Mouse (Mus musculus): ENCODE measurements around the gene Kpnb1.

Gene Kpnb1

GRCm38 (mm10) chr11:97142159-97142608, 45.5 kb downstream of the Kpnb1 start:
- DNase-seq (ENCODE audit: low read depth, low spot score), result no peak

DNA sequence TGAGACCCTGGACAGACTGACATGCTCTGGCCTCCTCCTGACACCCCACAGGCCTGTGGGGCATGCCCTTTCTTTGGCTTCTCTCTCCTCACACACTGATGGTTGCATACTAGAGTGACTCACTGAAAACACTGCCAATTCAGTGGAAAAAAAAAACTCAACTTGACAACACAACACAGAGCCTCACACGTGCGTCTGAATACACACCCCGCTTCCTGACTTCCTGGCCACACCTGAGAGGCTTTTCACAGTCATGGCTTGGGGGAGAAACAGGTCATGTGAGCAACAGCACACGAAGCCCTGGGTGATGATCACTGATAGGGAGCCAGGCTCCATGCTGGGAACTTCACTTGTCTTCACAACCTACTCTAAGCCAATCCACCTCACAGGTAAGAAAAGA, 46.9 kb downstream of the Kpnb1 start:
- no peak for DNase-seq (ENCODE audit: low read depth, low spot score)

- no peak for DNase-seq (ENCODE audit: low read depth, low spot score)
These were observed 48.4 kb downstream of the Kpnb1 start for GRCm38 (mm10) chr11:97139256-97139655.

- no peak for DNase-seq (ENCODE audit: low read depth, low spot score)
These were observed 49.0 kb downstream of the Kpnb1 start for GRCm38 (mm10) chr11:97138554-97139226.

DNA sequence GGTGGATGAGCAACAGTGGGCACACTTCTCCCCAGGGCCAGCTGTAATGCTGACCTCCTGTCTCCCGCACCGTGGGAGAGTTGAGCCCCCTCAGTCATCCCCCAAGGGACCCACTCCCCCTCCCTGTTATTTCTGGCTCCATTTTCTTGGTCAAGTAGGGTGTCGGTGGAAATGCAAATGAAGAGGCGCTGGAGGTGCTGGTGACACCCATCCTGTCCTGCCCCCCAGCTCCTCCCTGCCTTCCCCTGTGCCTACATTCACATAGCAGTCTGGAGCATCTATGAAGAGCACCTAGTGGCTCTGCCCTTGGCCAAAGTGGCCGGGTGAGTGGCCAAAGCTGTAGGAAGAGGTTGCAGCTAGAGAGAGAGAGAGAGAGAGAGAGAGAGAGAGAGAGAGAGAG, 54.4 kb downstream of the Kpnb1 start:
- no peak for DNase-seq (ENCODE audit: low read depth, low spot score)

GRCm38 (mm10) chr11:97132185-97132584, 55.5 kb downstream of the Kpnb1 start:
- DNase-seq (ENCODE audit: low read depth, low spot score), result no peak

DNA sequence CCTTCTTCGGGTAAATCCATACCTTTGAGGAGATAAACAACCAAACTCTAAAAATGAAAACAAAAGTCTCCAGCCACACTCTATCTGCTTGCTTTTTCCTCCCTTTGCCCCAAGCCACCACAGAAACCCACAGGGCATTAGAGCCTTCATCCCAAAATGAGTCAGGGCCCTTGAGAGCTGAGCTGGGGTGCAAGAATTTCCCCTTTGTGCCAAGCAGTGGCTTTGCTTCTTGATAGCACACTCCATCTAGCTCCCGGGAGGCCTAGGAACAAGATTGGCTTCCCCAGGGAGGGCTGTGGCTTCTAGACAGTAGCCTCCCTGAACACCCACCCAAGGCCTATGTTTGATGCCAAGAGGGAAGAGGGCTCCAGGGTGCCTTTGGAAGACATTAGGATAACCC, 56.0 kb downstream of the Kpnb1 start:
- no peak for DNase-seq (ENCODE audit: low read depth, low spot score)

DNA sequence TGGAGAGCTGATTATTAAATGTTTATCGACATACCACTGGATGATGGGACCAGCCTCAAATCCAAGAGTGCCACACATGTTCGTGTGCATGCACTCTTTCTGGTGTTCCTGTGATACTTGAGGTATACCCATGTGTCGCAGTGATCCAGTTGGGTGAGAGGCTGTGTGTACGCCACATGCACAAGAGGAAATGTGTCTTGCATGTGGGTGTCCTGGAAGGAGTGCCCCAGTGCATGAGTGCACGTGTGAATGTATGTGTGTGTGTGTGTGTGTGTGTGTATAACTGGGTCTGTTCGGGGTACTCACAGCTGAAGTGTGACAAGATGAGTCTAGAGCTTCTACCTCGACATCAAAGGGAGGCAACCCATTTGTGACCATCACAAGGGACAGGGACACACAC, 57.4 kb downstream of the Kpnb1 start:
- no peak for DNase-seq (ENCODE audit: low read depth, low spot score)

DNA sequence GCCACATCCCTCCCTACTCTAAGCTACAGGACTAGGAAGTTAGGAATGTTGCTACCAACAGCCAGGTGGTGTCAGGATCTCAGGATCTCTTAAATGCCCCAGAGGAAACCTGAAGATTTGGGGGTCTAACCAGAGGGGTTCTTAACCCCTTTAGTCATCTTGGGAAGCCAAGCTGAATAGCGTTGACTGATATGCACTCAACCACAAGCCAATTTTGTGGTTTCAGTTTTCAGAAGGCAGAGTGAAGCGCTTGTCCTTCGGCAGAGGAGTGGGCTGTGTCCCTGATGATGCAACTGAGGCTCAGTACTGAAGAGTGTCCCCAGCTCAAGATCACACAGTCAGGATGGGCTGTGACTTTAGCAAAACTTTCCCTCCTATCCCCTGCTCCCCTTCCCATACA, 58.7 kb downstream of the Kpnb1 start:
- no peak for DNase-seq (ENCODE audit: low read depth, low spot score)

DNA sequence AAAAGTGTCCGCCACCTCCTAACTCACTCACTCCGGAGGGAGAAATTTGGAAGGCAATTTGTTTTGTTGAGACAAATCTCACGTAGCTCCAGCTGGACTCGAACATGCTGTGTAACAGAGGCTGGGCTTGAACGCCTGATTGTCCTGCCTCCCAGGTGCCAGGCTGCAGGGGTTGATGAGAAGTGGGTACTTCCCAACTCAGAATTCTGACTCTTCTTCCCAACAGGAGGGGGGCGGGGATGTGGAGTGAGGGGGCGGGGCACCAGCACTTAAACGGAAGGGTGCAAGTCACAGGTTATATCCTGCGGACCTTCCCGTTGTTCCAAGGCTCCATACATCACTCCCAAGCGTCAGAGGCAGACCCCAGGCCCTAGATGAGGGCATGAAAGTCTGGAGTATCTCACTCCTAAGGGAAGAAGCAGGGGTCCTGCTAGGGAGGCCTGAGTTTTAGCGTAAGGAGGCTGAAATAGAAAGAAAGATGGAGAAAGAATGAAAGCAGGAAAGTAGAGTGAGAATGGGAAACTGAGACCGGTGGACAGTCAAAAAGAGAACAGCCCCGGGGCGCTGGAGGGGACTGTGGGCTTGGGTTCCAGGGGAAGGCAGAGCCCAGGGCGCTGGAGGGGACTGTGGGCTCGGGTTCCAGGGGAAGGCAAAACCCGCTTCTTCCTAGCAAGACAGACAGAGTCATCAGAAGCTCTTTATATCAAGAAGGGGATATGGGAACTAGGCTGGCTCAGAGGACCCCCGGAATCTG, 60.0 kb downstream of the Kpnb1 start:
- DNase-seq (ENCODE audit: low read depth, low spot score), result no peak

- DNase-seq (ENCODE audit: low read depth, low spot score), result no peak
These were observed 60.8 kb downstream of the Kpnb1 start for GRCm38 (mm10) chr11:97126645-97127468.

- no peak for DNase-seq (ENCODE audit: low read depth, low spot score)
These were observed 63.2 kb downstream of the Kpnb1 start for GRCm38 (mm10) chr11:97124266-97125036.

DNA sequence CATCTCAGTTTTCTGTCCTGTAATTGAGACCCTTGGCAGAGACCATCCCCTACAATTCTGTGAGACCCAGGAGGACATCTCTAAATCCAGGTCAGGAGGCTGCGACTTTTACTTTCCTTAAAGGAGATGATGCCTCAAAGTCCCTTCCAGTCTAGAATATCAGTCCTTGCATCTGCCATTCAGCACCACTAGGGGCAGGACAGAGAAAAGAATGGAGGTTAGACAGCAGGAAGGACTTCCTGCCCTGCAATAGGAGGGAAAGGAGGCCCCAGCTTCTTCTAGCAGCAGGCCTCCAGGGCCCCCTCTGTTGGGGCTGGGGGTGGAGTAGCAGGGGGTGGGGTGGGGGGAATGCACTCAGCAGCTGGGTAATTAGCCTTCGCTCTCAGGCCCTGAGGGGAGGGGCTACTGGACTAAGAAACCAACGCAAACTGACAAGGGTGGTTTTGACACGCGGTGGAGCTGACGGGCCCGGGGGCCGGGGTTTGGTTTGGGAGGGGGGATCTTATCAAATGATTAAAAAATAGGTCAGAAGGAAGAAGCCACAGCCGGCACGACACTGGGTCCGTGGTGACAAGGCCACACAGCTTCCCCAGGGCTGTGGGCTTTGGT, 64.3 kb downstream of the Kpnb1 start:
- no peak for DNase-seq (ENCODE audit: low read depth, low spot score)

GRCm38 (mm10) chr11:97120641-97121040, 67.0 kb downstream of the Kpnb1 start:
- DNase-seq (ENCODE audit: low read depth, low spot score), result no peak

- no peak for DNase-seq (ENCODE audit: low read depth, low spot score)
These were observed 67.5 kb downstream of the Kpnb1 start for GRCm38 (mm10) chr11:97120221-97120620.

DNA sequence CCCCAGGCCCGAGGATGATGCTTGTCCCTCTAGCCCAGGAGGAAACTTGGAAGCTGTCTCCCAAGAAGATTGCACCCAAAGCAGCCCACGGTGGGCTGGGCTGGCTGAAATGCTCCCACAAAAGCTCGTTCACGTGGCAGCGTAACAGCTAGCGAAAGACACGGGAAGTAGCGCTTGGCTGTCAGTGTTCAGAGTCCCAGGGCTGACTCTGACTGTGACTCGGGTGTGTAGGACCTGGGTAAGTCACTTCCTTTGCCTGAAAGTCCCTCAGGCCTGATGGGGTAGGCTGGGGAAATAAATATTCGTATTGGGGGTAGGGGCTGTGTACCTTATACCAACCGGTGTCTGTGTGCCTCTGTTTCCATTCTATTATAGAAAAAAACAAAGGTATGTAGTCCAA, 71.9 kb downstream of the Kpnb1 start:
- DNase-seq (ENCODE audit: low read depth, low spot score), result no peak

- DNase-seq (ENCODE audit: low read depth, low spot score), result no peak
These were observed 72.7 kb downstream of the Kpnb1 start, which contains the start of gene Tbx21 for GRCm38 (mm10) chr11:97114671-97115601. TSS of gene Tbx21 (minus strand) at chr11:97115331.

DNA sequence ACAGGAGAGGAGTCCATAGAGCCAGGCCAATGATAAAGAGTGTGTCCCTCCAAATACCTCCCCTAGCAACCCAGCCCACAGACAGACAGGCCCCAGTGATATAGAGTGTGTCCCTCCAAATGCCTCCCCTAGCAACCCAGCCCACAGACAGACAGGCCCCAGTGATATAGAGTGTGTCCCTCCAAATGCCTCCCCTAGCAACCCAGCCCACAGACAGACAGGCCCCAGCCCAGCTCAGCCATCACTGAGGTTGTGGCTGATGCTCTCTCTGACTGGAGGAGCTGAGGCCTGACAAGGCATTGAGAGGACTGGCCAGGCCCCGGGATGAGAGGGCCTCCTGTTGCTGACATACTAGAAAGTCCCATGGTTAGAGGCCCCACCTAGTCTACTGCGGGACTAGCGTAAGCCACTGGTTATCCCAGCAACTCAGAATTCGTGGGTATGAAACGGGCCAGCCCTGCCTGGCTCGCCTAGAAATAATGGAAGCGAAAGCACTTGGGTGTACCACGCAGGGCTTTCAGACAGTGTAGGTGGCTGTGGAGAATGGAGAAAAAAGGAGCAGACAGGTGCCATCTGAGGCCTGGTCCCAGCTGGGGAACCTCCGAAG, 75.1 kb downstream of the Kpnb1 start:
- no peak for DNase-seq (ENCODE audit: low read depth, low spot score)
